Mouse (Mus musculus) adrenal gland, adult 10 weeks (tissue): ENCODE measurements around the gene Ywhah. TPM values are rescaled to one million over a fixed set of nuclear protein-coding genes. Genes with fewer than 3 reads are reported as not detected.

Source experiments
- polyA plus RNA-seq: library from polyadenylated mRNA; stranded (reverse); fragments of 350-450 nt; fragmentation: Illumina TruSeq; extraction: RNeasy Lipid Tissue Mini Kit (QIAGEN cat#74804); gene quantifications from one replicate; pipeline ENCODE4 v1.2.3, GENCODE M21; 2014; ENCODE audit warnings: low read depth, low replicate concordance

Ywhah gene
- 505 TPM for polyA plus RNA-seq

GRCm38 (mm10) chr5:33018561-33019425, at the start of gene Ywhah:
Ywhah (plus strand) TSS chr5:33018816.

Other genes with a start within 250 kb of the Ywhah start
- 14.9 TPM for gene Pisd, start 233.2 kb upstream of the Ywhah start, polyA plus RNA-seq
- not detected for gene Gm20671, start 191.7 kb upstream of the Ywhah start, polyA plus RNA-seq
- 22.9 TPM for gene Prr14l, start 164.6 kb upstream of the Ywhah start, polyA plus RNA-seq
- gene Depdc5, start 155.1 kb upstream of the Ywhah start, polyA plus RNA-seq = 64.8 TPM
- not detected for gene Slc5a1, start 85.4 kb downstream of the Ywhah start, polyA plus RNA-seq
- not detected for gene Spon2, start 199.6 kb downstream of the Ywhah start, polyA plus RNA-seq